Mouse (Mus musculus): ENCODE data around the gene Anks1.

Anks1 gene

DNA sequence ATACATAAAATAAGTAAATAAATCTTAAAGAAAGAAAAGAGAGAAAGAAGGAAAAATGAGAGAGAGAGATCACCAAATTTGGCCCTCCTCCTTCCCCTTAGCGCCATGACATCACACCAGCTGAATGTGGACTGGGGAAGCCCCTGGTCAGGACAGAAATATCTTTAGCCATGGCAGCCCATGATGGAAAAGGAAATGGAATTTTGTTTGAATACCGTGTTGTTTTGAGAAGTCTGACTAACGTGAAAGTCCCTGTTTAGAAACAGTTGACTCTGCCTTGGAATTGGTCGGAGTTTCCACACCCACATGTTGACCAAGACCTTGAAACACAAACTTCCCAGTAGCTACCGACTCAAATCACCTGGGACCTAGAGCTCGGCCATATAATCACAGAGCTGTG is 195.3 kb downstream of the Anks1 start:
- no peak for DNase-seq

DNA sequence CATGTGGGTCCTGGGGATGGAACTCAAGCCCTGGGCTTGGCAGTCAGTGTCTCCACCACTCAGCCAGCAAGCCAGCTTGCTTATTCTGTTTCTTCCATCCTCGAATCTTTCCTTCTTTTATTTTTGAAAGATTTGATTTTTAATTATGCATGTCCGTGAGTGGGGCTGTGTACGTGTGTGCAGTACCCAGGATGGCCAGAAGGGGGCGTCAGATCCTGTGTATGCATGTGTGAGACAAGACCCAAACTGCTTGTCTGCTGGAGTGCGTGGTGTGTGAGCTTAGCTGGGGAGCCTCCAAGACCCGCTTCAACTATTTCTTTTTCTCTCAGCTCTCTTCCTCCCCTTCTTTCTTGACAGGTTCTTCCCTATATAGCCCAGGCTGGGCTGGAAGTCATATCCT is 197.2 kb downstream of the Anks1 start:
- DNase-seq: no peak

DNA sequence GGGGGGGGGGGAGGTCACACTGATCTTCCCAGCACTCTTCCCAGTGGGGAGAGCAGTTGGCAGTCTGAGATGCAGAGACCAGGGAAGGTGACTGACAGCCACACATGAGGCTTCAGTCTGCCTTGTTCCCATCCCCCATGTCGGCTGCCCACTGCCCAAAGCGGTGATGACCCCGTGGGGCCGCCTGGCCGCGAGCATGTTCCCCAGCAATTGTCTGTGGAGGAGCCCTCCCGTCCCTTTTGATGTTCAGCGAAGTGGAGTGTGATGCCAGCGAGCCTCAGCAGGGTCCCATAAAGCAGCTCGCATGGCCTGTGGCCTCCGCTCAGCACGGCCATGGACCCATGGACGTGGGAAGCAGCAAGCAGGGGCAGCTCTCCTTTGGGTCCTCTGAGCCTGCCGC is 198.2 kb downstream of the Anks1 start:
- no peak for DNase-seq

DNA sequence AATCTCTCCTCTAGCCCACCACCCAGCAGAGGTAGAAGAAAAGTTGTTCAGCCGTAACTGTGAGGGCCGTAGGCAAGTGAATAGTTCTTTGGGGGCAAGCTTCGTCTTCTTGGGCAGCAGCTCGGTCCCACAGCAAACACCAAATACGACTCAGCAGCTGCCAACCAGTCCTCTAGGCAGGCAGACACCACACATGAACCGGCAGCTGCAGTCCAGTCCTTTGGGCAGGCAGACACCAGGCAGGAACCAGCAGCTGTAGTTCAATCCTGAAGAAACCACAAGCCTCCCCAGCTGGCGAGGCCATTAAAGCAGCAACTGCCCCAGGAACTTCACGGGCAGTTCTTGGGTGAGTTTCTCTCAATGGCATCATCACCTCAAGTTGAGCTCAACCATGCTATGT is 203.2 kb downstream of the Anks1 start:
- DNase-seq: no peak
